Mouse (Mus musculus) fat pad, adult 2 months (tissue): ENCODE data around the gene Sp4.

Source experiments
- DNase-seq: peaks from one replicate; pipeline ENCODE4 v3.0.0-alpha.2; 2011; ENCODE audit warnings: low read depth, low spot score; ENCODE audit errors: extremely low read depth

Sp4 gene

DNA sequence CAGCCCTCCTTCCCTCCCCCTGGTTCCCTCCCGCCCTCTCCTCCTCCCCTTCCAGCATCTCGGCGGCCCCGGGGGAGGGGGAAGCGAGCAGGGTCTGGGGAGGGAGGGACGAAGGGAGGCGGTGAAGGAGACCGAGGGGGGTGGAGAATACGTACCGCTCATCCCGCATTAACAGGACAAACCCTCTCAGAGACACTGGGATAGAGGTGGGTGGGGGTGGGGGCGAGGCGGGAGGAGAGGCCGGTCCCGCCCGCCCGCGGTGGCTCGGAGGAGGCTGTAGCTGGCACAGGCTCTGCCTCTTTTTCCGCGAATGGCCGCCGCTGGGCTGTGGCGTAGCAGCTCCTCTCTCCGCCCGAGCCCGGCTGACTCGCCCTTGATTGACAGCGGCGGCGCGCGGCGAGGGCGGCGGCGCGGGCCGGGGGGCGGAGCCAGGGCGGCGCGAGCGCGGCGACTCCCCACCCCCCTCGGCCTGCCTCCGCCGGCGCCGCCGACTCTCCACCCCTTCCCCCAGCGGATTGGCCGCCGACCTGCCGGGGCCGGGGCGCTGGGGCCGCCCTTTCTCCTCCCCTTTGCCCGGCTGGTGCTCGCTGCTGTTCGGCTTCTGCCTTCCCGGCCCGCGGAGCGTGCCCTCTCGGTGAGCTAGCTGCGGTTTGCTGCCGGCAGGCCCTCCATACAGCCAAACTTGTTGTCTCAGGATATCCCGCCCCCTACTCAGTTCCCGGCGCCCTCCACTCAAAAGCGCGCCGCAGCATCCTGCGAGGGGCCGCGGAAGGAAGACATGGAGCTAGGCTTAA, at the start of gene Sp4:
Sp4 (minus strand) TSS at position 369 of the 794 bp plus-strand sequence.
- DNase-seq = peak; percentile 14

DNA sequence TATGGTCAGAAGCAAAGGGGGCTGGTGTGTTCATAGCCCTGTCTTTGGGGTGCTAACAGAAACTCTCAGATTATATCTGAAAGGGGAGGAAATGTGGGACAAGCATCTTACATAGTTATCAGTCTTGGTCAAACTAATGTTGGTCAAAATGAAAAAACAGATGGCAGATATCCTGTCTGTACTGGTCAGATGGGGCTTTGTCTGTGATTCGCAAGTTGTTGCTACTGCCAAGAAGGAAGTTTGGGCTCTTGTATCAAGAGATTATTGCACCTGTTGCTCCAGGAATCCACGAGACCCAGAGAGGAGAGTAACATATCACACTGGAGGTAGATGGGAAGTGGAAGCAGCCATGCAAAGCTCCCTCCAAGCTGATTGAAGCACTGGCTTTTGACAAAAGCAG, 37.9 kb upstream of the Sp4 start:
- DNase-seq = no peak

DNA sequence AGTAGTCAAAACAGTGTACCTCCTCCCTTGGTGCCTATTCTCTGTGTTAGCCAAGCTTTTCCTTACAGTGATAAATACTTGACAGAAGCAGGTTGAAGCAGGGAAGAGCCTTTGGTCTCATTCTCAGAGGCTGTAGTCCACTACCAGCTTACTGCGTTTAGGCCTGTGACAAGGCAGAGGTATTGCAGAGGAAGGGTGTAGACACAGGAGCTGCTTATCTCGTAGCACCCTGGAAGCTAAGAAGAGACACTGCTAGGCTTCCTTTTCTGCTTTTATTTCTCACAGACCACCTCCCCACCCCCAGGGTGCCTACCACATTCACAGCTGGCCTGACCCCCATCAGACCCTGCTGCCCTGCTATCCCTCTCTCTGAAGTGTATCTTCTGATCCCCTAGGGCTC, 37.0 kb upstream of the Sp4 start:
- no peak for DNase-seq

DNA sequence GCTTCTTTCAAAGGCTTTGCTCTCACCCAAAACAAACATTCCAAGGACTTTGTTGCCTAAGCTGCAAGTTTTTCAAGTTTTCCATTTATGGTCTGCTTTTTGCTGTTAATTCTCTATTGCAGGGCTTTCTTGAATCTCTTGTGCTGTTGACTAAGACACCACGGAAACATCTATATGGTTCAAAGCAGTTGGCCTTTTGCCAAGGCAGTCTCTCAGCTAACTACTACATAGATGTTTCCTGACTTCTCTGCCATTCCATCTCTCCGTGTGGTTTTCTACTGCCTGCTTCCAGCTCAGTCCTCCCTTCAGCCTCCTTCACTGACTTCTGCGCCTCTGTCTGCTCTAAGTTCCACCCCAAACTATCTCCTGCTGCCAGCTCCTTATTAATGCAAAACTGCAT, 36.1 kb upstream of the Sp4 start:
- no peak for DNase-seq

DNA sequence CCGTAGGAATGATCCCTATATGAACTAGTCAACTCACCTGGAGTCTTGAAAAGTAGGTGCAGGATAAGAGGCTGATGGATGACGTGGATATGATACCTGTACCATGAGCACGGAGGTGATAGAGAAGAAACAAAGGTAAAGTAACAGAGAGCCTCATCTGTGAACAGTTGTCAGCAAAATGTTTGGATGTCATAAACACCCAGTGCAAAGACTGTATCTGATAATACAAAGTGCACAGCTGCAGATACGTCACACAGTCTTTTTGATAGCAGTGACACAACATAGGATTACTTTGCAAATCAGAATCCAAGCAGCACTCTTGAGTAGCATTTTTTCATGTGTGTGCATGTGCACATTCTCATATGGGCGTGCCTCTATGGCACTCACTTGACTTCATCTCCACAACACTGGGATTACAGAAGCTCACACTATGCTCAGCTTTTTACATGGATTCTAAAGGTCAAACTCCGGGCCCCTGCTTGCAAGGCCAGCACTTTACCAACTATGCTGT, 27.6 kb upstream of the Sp4 start:
- no peak for DNase-seq

DNA sequence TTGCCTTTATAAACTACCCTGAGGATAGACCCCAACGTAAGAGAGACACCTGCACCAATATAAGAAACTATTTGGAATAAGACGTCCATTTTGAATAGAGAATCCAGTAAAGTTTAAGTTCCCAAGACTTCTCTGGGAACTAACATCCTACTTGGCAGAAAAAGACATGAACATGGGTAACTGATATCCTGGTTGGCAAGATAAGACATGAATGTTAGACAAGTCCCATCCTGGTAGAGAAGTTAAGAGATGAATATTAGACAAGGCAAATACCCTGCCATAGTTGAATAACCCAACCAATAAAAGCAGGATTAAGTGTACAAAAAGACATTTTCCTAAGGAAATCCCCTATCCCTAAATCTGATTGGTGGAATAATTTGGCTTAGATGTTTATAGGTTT, 26.3 kb upstream of the Sp4 start:
- DNase-seq = no peak

DNA sequence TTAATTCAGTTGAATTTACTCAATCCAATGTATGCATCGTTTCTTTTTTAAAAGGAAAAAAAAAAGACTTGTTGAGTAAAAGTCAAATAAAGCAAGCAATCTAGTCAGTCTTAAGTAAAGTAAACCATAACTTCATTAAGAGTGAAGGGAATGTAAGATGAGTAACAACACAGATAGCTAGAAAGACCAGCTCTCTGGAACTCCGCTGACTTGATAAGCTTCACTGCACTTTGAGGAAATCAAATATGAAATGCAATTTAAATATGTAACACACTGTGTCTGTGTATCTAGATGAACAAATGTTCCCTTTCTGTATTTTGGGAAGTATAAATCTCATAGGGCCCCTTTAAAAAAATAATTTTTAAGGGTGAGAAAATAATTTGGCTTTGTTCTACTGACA, 24.9 kb upstream of the Sp4 start:
- no peak for DNase-seq

DNA sequence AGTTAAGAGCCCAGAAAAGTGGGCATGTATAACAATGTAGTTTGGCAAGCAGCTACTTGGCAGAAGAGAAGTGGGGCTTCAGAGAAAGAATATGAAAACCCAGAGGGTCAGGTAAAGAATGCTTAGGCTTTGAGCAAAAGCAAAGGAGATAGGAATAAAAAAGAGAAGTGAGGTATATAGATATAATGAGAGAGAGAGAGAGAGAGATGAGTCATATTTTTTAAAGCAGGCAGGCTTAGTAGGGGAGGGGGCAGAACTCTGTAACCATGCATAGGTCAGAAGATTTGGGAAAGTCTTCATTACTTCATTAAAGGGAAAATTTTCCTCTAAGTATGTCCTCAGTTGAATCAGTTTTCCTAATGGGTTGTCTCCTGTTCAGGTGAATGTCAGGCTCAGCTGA, 18.8 kb upstream of the Sp4 start:
- DNase-seq = no peak

DNA sequence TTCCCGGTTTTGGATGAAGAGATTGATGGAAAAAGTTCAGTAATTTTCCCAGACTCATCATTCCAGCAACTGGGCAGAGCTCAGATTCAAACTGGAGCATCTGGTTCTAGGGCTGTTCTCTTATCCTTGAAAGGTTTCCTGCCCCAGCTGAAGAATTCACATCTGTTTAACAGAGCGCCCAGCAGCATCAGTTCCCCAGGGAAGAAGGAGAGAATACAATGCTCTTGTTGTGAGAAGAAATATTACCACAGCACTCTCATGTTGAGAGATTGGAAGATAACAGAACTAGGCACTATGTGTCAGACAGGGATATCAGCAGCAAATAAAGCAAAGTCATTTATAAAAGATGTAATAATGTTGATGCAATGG, 13.2 kb upstream of the Sp4 start:
- no peak for DNase-seq

DNA sequence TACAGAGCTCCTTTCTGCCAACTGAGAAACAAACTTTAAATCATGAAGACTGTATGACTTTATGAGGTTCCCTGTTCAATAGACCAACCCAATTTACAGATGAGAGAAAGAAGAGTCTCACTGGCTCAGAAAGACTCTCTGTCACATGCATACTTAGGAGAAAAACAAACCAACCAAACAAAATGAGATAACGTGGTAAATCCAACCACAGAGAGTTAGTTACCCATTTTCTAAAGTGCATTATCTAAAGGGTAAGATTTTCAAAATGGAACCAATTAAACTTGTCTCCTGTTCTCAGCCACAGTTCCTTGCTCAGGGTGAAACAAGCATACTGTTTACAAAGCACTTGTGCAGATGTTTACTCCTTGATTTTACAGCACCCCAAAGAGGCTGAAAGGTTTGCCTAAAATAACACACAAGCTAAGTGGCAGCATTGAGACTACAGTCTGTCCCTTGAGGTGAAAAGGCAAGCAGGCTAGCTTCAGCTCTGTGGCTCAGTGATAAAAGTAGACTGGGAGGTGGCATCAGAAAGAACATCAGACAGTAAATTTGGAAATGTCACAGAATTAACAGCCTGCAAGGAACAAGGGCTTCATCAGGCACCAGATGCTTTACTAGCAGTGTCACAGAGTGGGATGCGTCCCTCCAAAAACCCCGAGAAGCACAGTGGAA, 12.7 kb upstream of the Sp4 start:
- no peak for DNase-seq

DNA sequence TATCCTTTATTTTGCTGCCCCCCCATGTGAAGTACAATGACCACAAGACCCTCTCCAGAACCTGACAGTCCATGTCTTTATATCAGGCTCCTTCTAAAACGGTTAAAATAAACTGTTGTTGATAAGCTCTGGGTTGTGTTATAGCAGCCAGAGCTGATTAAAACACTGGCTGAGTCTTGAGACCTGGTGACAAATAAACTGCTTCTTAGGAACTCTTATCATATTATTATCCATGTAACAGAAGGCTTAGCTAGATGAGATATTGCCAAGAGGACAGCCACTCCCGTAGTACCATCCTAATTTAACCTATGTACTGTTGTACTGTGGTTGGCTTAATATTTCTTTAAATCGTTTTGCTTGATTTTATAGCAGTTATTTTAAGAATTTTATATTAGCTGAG, 2.3 kb upstream of the Sp4 start:
- DNase-seq = no peak

DNA sequence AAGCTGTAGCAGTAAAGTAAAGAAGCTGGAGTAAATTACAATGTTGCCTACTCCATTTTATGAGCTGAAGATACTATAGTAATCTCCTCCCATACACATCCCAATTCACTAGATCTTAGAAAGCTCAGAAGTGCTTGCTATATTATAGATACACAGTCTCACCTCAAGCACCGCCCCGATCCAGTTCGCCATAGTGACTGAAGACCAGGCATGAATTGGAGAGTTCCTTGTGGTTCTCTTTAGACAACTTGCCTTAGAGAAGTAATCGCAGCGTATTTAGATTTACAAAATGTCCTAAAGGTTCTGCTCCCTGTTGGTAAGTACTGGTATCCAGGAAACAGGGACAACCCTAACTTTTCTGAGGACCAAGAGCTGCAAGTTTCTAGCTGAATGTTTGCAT, 1.8 kb upstream of the Sp4 start:
- DNase-seq = no peak

DNA sequence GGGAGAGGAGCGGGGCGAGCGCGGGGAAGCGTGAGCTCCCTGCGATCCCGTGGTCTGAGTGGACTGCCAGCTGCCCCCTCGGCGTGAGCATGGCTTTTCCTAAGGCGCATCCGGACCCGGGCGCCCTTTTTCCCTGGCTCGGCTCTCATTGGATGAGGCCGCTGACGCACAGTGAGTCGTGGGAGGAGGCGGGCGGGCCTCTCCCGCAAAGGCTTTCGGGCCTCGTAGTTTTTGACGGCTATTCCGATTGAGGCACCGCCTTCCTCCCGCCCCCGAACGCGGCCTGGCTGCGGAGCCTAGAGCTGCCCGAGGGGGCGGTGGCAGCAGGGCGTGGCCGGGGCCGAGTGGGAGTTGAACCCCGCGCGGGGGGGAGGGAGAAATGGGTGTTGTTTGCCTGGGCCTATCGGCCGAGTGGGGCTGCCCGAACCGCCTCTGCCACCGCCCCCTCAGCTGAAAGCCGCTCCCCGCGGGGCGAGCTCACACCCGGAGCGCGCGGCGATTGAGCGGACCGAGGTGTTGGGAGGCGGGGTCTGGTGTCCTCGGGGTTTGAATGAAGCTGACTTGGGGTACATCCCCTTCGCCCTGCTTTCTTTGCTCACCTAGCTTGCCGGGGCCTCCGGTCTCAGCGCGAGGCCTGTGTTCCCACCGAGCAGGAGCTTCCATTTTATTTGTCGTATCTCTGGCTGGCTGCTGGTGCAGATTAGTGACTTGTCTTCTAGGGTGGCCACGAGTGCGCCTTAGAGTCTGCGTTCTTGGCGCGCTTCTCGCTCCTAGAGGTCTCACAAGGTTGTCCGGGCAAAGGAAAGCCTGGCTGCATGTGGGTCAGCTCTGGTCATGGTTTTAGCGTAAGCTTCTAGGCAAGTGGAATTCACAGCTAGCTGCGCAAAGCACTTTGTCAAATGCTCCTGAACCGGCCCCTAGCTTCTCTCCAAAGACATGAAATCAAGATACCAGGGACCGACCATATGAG, 911 bp upstream of the Sp4 start:
- peak; percentile 43 for DNase-seq

DNA sequence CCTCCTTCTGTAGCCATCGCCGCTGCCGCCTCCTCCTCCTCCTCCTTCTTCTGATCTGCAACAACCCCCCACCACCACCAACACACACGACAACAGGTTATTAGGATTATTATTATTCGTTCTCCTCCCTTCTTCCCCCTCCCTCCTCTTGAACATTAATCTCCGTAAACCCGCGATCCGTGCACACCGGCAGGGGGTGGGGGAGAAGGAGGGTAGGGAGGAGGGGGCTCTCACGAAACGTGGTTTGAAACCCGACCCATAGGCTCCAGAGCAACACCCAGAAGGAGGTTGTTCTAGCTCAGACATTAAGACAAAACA, 527 bp downstream of the Sp4 start:
- no peak for DNase-seq

DNA sequence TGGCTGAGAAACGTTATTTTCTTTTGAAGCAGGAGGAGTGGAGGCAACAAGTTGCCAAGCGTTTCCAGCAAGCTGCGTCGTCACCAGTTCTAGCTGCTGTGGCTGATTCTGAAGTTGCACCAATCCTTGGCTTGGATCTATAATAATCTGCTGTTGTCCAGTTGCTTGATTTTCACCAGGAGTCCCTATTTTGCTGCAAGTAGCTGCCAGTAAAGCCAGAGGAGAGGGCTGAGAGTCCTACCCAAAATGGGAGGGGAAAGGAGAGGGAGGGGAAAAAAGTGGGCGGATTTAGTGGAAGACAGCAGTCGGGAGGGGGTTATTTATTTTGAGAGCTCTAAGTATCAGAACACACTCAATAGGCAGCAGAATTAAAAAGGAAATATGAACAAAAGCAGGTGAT, 1.3 kb downstream of the Sp4 start:
- DNase-seq = no peak

DNA sequence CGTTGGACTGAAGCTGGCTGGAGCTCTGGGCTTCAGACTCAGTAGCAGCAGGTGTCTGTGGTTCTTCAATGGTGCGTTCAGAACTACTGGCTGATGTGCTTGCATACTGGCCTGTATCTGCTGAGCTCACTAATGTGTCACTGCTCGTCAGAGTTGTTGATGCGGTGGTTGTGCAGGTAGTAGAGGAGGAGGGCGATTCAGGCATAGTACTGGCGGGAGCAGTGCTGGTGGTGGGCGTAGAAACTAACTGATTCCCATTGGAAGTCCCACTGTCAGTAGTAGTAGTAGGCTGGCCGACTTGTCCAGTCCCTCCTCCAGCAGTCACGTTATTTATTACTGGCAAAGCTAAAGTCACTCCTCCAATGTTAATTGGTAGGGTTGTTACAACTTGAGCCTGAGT, 2.1 kb downstream of the Sp4 start:
- DNase-seq = no peak

DNA sequence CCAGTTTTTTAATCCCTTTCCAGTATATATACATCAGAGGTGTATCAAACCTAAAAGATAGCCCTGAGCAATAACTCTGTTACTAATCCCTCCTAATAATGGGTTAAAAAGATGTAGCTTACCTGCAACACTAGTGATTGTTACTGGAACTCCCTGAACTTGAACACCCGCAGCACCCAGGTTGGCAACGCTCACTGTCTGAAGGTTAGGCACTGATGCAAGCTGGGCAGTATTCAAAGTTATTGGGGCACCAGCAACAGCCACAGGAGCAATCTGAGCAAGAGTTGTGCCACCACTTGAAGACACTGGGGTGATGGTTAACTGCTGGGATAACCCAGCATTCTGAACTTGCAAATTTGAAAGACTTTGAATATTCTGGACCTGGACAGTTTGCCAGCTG, 2.7 kb downstream of the Sp4 start:
- no peak for DNase-seq

DNA sequence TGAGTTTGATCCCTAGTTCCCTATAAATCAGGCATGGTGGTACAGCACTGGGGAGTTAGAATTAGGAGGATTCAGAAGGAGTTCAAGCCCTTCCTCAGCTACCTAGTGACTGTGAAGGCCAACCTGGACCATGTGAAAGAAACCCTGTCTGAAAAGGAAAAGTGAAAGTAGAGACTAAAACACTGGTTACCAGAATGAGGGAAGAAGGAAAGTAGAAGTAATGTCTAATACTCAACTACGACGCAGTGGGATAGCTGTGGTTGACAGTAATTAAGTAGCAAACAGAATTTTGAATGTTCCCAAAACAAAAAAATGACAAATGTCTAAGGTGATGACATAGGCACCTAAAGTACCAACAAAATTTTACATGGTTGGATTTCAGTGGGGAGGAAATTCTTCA, 5.0 kb downstream of the Sp4 start:
- DNase-seq = no peak

DNA sequence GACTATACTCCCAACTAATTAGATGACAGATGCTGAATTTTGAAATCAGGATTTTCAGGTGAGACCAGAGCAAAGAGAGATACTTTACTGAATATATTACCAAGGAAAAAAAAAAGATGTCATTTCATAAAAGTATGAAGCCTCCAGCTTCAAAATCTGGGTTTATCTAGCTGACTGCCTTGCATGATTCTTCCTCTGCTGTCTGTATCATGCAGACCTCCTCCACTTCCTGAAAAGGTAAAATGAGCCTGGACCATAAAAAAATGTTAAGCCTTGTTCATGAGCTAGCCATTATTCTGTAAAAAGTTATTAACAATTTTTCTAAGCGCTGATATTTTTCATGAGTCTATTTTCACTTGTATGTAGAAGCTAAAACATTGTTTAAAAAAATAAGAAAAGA, 5.4 kb downstream of the Sp4 start:
- DNase-seq = no peak

DNA sequence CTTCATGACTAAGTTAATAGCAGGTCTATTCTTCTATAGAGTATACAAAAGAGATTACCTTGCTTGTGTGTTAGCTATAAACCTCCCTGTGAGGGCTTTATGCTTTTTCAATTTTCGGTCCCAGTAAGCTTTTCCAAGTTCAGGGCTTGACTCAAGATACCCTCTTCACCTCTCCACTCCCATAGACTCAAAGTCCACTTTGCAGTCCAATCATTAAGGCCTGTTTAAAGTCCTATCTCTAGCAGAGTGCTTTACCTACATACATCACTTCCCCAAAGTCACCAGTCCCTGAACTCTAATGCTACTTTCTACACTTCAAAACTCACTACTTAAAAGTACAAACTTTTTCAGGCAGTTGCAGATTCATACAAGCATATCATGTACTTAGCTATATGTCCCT, 12.3 kb downstream of the Sp4 start:
- DNase-seq = no peak

DNA sequence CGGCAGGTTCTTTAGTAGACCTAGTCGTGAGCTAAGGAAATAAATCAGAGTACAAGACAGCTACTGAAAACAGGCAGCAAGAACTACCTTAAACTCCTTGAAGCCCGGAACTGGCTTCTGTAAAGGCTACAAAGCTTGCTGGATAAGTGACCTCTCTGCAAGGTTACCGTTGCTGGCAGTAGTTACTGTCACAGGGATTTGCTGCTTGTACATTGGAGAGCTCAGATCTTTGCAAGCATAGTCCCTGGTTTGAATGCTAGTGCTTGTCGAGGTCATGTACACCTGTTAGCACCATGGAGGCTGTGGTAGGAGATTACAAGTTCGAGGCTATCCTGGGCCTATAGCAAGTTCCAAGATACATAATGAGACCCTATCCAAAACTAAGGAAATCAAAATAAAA, 16.1 kb downstream of the Sp4 start:
- no peak for DNase-seq

DNA sequence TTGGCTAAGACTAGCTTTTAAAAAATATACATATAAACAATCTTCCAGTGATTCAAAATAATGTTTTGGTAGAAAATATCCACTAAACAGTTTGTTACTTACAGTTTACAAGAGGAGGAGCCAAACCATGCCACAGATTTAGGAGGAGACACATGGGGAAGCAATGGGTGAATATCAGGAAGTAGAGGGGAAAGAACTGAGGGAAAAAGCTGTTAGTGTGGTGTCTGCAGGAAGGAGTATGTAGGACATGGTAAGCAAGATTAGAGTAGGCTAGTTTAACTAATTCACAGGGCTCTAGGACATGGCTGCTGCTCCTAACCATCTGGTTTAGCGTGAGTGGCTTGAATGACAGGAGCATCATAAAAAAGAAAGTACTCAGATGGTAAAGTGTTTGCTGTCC, 19.3 kb downstream of the Sp4 start:
- DNase-seq = no peak
